Mouse (Mus musculus) heart, embryonic 11.5 days (tissue): ENCODE data around the gene Gnai2. TPM values are rescaled to one million over a fixed set of nuclear protein-coding genes. Genes with fewer than 3 reads are reported as not detected.
"Not testable (repeated sequence)": the region's sequence is repeated elsewhere in the genome, so short reads cannot be mapped to it uniquely, and the experiment has no call there.

ENCODE experiments used
- ATAC-seq: fragments of 200-750 bp; cut with Nextera tagmentation; replicated peaks from 2 replicates; pipeline ENCODE4 v1.8.0; 2017; ENCODE audit warnings: moderate library complexity; ENCODE audit not compliant: insufficient number of reproducible peaks, low FRiP score, low TSS enrichment
- H3K27ac ChIP-seq: fragments of 300-500 bp; sonication (generic); 2 replicates; pipeline ENCODE4 v1.5.1; 2014; ENCODE audit warnings: mild to moderate bottlenecking, low read depth, low read length
- H3K27me3 ChIP-seq: fragments of 300-500 bp; sonication (generic); 2 replicates; pipeline ENCODE4 v1.6.1; 2014; ENCODE audit warnings: mild to moderate bottlenecking, low read length, mixed read lengths; ENCODE audit not compliant: control insufficient read depth, insufficient read depth
- H3K36me3 ChIP-seq: fragments of 300-500 bp; sonication (generic); 2 replicates; pipeline ENCODE4 v1.6.1; 2014; ENCODE audit warnings: mild to moderate bottlenecking, low read length, moderate library complexity, mixed read lengths; ENCODE audit not compliant: control insufficient read depth, insufficient read depth
- H3K4me1 ChIP-seq: fragments of 300-500 bp; sonication (generic); 2 replicates; pipeline ENCODE4 v1.6.1; 2014; ENCODE audit warnings: low read length; ENCODE audit not compliant: control insufficient read depth, insufficient read depth
- H3K4me2 ChIP-seq: fragments of 300-500 bp; sonication (generic); 2 replicates; pipeline ENCODE4 v1.6.1; 2014; ENCODE audit warnings: mild to moderate bottlenecking, moderate library complexity
- H3K4me3 ChIP-seq: fragments of 300-500 bp; sonication (generic); 2 replicates; pipeline ENCODE4 v1.5.1; 2014; ENCODE audit warnings: low read depth, low read length
- H3K9ac ChIP-seq: fragments of 300-500 bp; sonication (generic); 2 replicates; pipeline ENCODE4 v1.6.1; 2014; ENCODE audit warnings: mild to moderate bottlenecking, low read depth, low read length, moderate library complexity
- H3K9me3 ChIP-seq: fragments of 300-500 bp; sonication (generic); replicated peaks from 2 replicates; pipeline ENCODE4 v1.6.1; 2016; ENCODE audit warnings: low read length; ENCODE audit not compliant: control insufficient read depth
- WGBS: fragments of 180-500 bp; shearing (Covaris S2); extraction: QIAGEN DNeasy Blood & Tissue Kit; methylation state at CpG from one replicate; pipeline ENCODE4 v1.1.7; 2014; ENCODE audit not compliant: insufficient replicate concordance; 5-methylcytosine and 5-hydroxymethylcytosine counted together
- polyA plus RNA-seq: library from polyadenylated mRNA; unstranded; fragments of >200 nt; fragmentation: Nextera tagmentation; extraction: Ambion mirVana; gene quantifications from 2 replicates; pipeline ENCODE4 v1.2.1, GENCODE M21; 2014

The Gnai2 gene
- polyA plus RNA-seq, 1 experiment from 2014 or later, result 316 TPM

DNA sequence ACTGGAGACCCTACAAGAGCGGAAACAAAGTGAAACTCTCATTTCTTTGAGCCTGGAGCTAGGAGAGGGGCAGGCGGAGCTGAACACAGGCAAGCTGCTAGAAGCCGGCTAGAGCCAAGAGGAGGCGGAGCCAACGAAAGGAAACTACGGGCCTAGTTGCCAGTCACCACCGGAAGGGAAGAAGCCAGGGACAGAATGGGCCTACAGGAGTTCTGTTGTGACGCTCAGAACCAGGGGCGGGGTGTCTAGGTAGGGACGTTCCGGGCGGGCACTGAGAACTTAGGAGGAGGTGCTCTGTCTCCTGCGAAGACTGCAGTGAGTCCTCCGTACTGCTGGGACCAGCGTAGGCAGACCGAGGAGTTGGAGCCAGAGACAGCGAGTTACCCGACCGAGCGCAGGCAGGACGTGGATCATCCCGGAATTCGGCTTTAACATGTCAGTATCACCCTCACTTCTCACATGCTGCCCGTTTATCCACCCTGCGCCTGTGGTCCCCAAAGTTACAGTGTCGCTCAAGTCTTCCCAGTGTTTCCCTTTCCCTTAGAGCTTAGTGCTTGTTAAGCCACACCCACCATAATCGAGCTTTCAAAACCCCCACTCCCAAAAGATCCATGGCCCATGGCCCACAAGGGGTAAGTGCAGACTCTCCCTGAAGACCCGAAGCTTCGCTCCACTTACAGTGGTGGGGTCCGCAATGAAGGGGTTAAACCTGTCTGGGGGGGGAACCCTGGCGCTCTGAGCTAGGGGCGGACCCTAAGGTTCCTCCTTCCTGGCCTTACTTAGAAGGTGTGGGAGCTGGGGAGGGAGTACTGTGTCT is 54.5 kb downstream of the Gnai2 start, which contains the start of gene Hyal3:
Gene Hyal3, plus strand, starts transcription at position 318 of the 817 bp plus-strand sequence.
- Histone ChIP-seq H3K4me3 (peak within 1 kb of the TSS; percentile 67), H3K27ac (peak within 1 kb of the TSS; percentile 87), H3K9me3 (no peaks in the 10 kb centered on the region), H3K4me2 (peak within 1 kb of the TSS; percentile 96), H3K9ac (peak within 1 kb of the TSS; percentile 89), H3K27me3 (no peaks in the 10 kb centered on the region), H3K36me3 (no peaks in the 10 kb centered on the region; the same call in 1 of the 2 replicates), H3K4me1 (peaks cover 19% of the 10 kb centered on the region)
- under 1% methylated on average over 32 of the region's 32 CpGs for WGBS
- ATAC-seq, result peak; percentile 58

DNA sequence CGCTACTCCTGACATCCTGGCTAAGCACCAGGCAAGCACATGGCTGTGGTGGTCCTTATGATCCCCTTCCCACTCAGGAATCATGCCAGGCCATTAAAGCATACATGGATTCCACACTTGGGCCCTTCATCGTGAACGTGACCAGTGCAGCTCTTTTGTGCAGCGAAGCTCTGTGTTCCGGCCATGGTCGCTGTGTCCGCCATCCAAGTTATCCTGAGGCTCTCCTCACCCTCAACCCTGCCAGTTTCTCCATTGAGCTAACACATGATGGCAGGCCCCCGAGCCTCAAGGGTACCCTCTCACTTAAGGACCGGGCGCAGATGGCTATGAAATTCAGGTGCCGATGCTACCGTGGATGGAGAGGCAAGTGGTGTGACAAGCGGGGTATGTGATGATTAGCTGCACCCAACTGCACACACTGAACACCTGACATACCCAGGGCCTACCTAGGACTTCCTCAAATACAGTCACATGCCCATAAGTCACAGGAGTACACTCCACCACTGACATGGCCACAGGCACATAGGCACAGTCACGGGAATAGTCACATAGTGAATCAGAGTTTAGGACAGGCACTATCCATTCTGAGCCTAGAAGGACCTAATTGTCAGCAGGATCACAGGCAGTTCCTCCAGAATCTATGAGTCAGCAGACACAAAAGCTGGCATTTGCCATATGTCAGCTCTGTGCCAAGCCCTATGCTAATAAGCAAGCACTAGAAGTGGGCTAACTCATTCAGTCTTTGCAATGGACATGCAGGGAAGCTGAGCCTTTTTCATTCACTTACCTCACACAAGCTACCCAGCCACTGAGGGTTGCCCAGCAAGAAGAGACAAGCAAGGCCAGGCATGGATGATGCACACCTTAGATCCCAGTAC is 55.9 kb downstream of the Gnai2 start:
- Histone ChIP-seq H3K27ac (no peak overlapping the region; the same call in 1 of the 2 replicates), H3K4me3 (no peak overlapping the region), H3K9me3 (no peaks in the 10 kb centered on the region), H3K36me3 (no peaks in the 10 kb centered on the region; the same call in 1 of the 2 replicates), H3K27me3 (no peaks in the 10 kb centered on the region), H3K4me1 (peaks cover 19% of the 10 kb centered on the region), H3K4me2 (no peak overlapping the region), H3K9ac (no peak overlapping the region)
- ATAC-seq, result no peak
- WGBS, result 91% methylated on average over 14 of the region's 14 CpGs

DNA sequence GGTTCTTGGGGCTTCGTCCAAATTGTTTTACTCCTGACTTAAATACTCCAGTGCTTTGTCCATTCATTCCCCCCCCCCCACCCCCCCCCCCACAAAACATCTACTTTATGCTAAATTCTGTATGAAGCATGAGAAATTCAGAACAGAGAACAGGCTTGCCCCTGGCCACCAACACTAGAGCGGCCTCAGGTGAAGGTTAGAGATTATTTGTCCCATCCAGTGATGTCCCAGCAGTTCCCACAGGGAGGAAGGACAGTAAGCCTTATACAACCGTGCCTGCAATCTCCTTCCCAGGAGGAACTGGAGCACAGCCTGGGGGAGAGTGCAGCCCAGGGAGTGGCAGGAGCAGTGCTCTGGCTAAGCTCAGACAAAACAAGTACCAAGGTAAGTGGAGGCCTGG is 56.6 kb downstream of the Gnai2 start, which contains the start of gene Naa80:
Gene Naa80, plus strand, starts transcription at position 301 of the 400 bp plus-strand sequence.
- Histone ChIP-seq H3K4me1 (peaks cover 19% of the 10 kb centered on the region), H3K4me2 (no peak within 1 kb of the TSS), H3K27ac (no peak within 1 kb of the TSS; the same call in 1 of the 2 replicates), H3K4me3 (no peak within 1 kb of the TSS), H3K27me3 (no peaks in the 10 kb centered on the region), H3K36me3 (peaks cover under 1% of the 10 kb centered on the region; the same call in 1 of the 2 replicates), H3K9ac (no peak within 1 kb of the TSS), H3K9me3 (no peaks in the 10 kb centered on the region)
- ATAC-seq, result no peak
- 74% methylated on average over 3 of the region's 3 CpGs for WGBS

DNA sequence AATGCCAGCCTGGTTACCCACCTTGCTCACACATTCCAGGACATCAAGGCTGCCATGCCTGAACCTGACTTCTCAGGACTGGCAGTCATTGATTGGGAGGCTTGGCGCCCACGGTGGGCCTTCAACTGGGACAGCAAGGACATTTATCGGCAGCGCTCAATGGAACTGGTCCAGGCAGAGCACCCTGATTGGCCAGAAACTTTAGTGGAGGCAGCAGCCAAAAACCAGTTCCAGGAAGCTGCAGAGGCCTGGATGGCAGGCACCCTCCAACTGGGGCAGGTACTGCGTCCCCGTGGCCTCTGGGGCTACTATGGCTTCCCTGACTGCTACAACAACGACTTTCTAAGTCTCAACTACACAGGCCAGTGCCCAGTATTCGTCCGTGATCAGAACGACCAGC is 57.3 kb downstream of the Gnai2 start:
- no peak overlapping the region for H3K4me2 ChIP-seq
- peaks cover 5% of the 10 kb centered on the region; the same call in 1 of the 2 replicates for H3K36me3 ChIP-seq
- H3K9ac ChIP-seq, result no peak overlapping the region
- H3K27ac ChIP-seq, result no peak overlapping the region
- H3K4me3 ChIP-seq, result no peak overlapping the region
- no peaks in the 10 kb centered on the region for H3K27me3 ChIP-seq
- no peaks in the 10 kb centered on the region for H3K9me3 ChIP-seq
- ATAC-seq, result no peak
- H3K4me1 ChIP-seq, result peaks cover 19% of the 10 kb centered on the region
- WGBS, result 87% methylated on average over 10 of the region's 10 CpGs

DNA sequence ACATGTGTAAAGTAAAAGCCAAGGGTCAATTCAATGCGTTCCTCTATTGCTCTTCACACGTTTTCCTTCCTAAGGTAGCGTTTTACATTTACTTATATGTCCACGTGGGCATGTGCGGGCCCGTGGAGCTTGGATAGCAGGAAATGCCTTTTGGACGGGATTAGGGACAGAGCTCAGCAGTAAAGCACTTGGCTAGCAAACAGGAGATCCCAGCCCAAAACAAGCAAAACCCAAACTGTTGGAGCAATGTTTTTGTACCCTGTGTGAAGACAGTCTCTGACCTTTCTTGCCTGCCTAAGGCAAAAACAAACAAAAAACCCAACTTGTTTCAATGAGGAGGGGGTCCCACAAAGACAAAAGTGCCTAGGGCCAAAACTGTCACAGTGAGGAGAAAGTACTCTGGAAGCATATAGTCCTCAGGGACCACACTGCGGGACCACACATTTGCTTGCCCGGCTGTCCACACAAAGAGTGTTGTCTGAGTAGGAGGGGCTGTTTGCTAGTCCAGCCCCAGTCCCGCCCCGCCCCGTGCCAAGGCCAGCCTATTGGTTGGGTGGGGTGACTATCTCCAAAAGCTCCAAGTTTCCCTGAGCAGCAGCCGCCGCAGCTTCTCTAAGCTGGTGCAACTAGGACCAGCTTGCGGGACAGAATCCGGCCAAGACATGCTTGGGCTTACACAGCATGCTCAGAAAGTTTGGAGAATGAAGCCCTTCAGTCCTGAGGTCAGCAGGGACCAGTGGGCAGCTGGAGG is 58.6 kb downstream of the Gnai2 start, which contains the start of gene Hyal1:
Gene Hyal1, plus strand, starts transcription at position 571 of the 751 bp plus-strand sequence.
- H3K27ac ChIP-seq, result no peak within 1 kb of the TSS
- H3K27me3 ChIP-seq, result no peaks in the 10 kb centered on the region
- peak; percentile 74 for ATAC-seq
- H3K4me2 ChIP-seq, result peak within 1 kb of the TSS; percentile 64
- 25% methylated on average over 16 of the region's 16 CpGs for WGBS
- peaks cover 12% of the 10 kb centered on the region for H3K36me3 ChIP-seq
- H3K4me1 ChIP-seq, result peaks cover 23% of the 10 kb centered on the region
- no peaks in the 10 kb centered on the region for H3K9me3 ChIP-seq
- peak within 1 kb of the TSS; percentile 60 for H3K9ac ChIP-seq
- peak within 1 kb of the TSS; percentile 27 for H3K4me3 ChIP-seq

DNA sequence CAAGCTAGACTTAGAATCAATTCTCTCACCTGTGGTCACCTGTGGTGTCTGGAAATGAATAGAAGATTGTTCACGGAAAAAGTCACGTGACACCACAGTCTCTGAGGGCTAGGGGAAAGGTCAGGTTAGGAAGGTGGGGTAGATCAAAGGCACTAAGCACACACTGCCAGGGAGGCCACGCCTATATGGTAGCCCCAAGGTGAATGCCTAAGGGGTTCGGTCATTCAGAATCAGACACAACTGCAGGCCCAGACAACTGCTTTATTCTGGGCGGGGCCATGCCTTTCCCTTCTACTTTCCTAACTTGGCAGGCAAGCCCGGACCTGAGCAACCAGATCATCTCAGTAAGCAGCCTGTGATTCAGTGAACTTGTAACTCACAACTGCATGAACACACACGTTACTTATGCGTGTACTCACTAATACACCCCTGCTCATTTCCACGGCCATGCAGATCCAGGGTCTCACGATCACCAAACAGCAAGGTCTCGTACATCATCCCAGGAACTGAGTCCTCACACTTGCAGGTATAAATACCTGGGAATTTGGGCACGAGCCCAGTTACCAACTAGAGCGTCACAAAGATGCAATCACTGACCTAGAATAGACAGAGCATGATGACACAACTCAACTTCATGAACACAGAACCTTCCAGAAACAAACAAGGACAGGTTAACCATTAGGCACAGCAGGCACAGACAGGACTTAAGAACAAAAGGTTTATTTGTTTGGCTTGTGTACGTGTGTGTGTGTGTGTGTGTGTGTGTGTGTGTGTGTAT is 59.4 kb downstream of the Gnai2 start:
- H3K36me3 ChIP-seq, result peaks cover 14% of the 10 kb centered on the region
- H3K27ac ChIP-seq, result no peak overlapping the region
- ATAC-seq, result no peak
- H3K4me3 ChIP-seq, result no peak overlapping the region
- no peak overlapping the region for H3K9ac ChIP-seq
- peaks cover 25% of the 10 kb centered on the region for H3K4me1 ChIP-seq
- WGBS, result 79% methylated on average over 14 of the region's 14 CpGs
- H3K4me2 ChIP-seq, result no peak overlapping the region; the same call in 1 of the 2 replicates
- no peaks in the 10 kb centered on the region for H3K27me3 ChIP-seq
- no peaks in the 10 kb centered on the region for H3K9me3 ChIP-seq

DNA sequence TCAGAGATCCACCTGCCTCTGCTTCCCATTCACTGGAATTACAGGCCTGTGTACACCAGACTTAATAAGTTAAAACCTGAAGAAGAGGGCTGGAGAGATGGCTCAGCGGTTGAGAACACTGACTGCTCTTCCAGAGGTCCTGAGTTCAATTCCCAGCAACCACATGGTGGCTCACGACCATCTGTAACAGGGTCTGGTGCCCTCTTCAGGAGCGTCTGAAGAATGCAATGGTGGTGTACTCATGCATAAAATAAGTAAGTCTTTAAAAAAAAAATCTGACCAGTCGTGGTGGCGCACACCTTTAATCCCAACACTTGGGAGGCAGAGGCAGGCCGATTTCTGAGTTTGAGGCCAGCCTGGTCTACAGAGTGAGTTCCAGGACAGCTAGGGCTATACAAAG is 61.4 kb downstream of the Gnai2 start:
- WGBS, result 82% methylated on average over 6 of the region's 6 CpGs
- Histone ChIP-seq H3K36me3 (peaks cover 20% of the 10 kb centered on the region), H3K4me1 (peaks cover 37% of the 10 kb centered on the region)
- H3K4me2 ChIP-seq, H3K27ac ChIP-seq, ATAC-seq, H3K27me3 ChIP-seq, H3K9ac ChIP-seq, H3K4me3 ChIP-seq, H3K9me3 ChIP-seq: not testable (repeated sequence)
